Mouse (Mus musculus) bone marrow macrophage, adult 2 months (primary cell): ENCODE data around the gene 4931406P16Rik.

Experiments
- CTCF ChIP-seq: IDR thresholded peaks from 2 replicates; pipeline ENCODE4 v1.5.1; 2012; ENCODE audit warnings: low read depth, mild to moderate bottlenecking, low read length, moderate library complexity
- POLR2A ChIP-seq: IDR thresholded peaks from 2 replicates; pipeline ENCODE4 v1.6.1; 2012; ENCODE audit warnings: mild to moderate bottlenecking, low read depth, low read length, borderline replicate concordance

GRCm38 (mm10) chr7:34216474-34216873 lies 96.9 kb downstream of the 4931406P16Rik start:
- TF ChIP-seq POLR2A (no peak), CTCF (no peak)
